Mouse (Mus musculus): ENCODE measurements around the gene Tbc1d8b.

The Tbc1d8b gene

DNA sequence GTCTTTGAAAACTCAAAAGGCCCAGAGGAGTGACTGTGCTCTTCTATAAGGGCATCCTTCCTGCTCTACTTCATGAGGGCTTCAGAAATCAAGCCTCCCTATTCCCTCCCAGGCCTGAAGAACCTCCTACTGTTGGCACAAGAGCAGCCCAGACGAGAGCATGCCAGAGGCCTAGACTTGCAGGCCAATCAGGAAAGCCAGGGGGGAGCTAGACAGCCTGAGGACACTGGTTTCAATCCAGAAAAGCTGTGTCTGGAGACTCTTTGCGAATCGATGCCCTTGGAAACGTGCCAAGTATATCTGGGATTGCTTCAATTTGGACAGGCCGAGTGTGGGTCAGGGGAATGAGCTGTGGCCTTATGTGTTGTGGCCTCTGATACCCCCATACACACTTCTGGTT lies 94.6 kb downstream of the Tbc1d8b start:
- DNase-seq (ENCODE audit: extremely low read depth, low read depth) = no peak

- DNase-seq (ENCODE audit: extremely low read depth, low read depth) = no peak
Observed at GRCm38 (mm10) chrX:139780988-139781387, 96.2 kb downstream of the Tbc1d8b start.

DNA sequence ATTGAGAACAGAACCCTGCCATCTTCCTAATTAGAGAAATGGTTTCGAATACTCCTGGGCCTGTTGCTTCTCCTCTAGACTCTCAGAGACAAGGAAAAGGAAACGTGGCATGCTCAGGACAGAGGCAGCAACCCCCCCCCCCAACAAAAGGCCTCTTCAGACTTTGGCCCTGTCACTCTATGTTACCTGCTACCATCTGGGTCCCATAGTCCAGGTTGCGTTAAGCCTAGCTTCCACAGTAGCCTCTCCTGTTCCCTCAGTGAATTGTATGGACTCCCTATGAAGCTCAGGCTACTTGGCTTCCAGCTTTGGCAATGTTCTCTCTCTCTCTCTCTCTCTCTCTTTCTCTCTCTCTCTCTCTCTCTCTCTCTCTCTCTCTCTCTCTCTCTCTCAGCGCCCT lies 96.8 kb downstream of the Tbc1d8b start:
- DNase-seq (ENCODE audit: extremely low read depth, low read depth) = no peak

- no peak for DNase-seq (ENCODE audit: extremely low read depth, low read depth)
Observed at GRCm38 (mm10) chrX:139782278-139783044, 97.7 kb downstream of the Tbc1d8b start, which contains the start of gene Ripply1. Gene Ripply1 (minus strand): TSS chrX:139782353.

GRCm38 (mm10) chrX:139783045-139783422 lies 98.2 kb downstream of the Tbc1d8b start:
- no peak for DNase-seq (ENCODE audit: extremely low read depth, low read depth)

DNA sequence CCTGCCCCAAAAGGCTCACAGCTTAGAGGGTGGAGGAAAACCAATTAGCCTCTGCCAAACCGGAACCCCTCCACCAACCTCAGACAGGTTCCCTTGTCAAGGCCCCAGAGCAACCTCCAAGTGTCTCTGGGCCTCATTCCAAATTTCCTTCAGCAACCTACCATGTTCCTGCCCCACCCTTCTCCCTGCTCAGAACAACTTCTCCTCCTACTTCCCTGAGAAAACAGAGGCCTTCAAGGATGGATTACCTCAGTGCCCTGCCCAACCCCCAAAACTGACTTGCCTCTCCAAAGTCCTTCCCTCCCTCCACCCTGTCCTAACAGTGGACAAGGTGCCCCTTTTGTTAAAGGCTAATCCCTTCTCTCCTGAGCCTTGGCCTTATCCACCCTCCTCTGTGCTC lies 101.0 kb downstream of the Tbc1d8b start:
- no peak for DNase-seq (ENCODE audit: extremely low read depth, low read depth)

DNA sequence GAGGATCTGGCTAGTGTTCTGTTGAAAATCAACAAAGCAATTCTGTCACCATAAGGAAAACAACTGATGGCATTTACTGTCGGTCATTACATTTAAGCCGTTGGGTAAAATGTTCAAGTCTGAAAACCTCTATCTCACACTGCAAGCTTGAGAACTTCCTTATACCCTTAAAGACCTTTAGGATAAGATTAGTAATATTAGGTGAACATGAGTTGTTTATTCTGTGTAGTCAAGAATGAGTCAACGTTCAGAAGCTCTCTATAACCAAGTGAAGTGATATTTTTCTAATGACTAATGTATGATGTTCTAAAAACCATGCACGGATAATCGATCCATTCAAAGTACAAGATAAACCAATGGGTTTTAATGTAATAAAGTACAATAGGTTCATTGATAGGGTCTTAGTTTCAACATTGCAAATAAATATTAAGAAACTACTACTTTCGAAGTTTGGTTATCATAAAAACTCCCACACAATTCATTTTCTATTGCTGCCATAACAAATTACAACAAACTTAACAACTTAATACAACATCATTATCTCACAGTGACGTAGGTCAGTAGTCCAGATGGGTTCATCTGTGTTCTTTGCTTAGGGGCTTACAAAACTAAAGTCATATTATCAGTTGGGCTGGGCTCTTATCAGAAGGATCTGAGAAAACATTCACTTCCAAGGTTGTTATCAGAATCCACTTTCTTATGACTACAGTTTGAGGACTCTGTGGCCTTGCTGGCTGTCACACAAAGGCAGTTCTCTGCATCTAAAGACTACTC lies 109.5 kb downstream of the Tbc1d8b start:
- DNase-seq (ENCODE audit: extremely low read depth, low read depth) = no peak

- no peak for DNase-seq (ENCODE audit: extremely low read depth, low read depth)
Observed at GRCm38 (mm10) chrX:139796037-139796436, 111.2 kb downstream of the Tbc1d8b start.

GRCm38 (mm10) chrX:139797875-139798274 lies 113.1 kb downstream of the Tbc1d8b start:
- DNase-seq (ENCODE audit: extremely low read depth, low read depth) = no peak

- DNase-seq (ENCODE audit: extremely low read depth, low read depth) = no peak
Observed at GRCm38 (mm10) chrX:139799953-139800352, 115.2 kb downstream of the Tbc1d8b start.

- DNase-seq (ENCODE audit: extremely low read depth, low read depth) = no peak
Observed at GRCm38 (mm10) chrX:139800406-139800878, 115.6 kb downstream of the Tbc1d8b start, which contains the start of gene Cldn2. Gene Cldn2 (plus strand): TSS chrX:139800828.

Measured in MEL-GATA-1-ER (cell line).